Mouse (Mus musculus): ENCODE results near the gene Pnpo.

The Pnpo gene

GRCm38 (mm10) chr11:96906431-96907161 is 37.2 kb downstream of the Pnpo start:
- DNase-seq (ENCODE audit: low read depth), result no peak

GRCm38 (mm10) chr11:96902639-96903635 is 40.8 kb downstream of the Pnpo start:
- DNase-seq (ENCODE audit: low read depth), result no peak

DNA sequence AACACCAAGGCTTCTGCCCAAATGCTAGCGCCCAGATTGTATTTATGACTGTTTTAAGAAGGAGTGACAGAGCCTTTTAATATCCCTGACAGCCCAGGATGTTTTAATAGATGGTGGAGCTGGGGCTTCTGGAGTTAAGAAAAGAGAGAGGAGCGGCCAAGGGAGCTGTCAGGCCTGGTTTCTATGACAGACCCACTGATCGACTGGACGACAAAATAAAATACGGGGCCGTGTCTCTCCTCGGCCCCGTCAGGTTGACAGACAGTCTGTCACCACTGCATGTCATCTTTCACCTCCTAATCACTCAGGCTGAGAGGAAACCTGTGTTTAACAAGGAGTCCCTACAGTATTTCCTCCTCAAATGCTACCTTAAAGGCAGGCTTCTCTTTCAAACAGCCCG is 42.5 kb downstream of the Pnpo start:
- DNase-seq (ENCODE audit: low read depth), result no peak

DNA sequence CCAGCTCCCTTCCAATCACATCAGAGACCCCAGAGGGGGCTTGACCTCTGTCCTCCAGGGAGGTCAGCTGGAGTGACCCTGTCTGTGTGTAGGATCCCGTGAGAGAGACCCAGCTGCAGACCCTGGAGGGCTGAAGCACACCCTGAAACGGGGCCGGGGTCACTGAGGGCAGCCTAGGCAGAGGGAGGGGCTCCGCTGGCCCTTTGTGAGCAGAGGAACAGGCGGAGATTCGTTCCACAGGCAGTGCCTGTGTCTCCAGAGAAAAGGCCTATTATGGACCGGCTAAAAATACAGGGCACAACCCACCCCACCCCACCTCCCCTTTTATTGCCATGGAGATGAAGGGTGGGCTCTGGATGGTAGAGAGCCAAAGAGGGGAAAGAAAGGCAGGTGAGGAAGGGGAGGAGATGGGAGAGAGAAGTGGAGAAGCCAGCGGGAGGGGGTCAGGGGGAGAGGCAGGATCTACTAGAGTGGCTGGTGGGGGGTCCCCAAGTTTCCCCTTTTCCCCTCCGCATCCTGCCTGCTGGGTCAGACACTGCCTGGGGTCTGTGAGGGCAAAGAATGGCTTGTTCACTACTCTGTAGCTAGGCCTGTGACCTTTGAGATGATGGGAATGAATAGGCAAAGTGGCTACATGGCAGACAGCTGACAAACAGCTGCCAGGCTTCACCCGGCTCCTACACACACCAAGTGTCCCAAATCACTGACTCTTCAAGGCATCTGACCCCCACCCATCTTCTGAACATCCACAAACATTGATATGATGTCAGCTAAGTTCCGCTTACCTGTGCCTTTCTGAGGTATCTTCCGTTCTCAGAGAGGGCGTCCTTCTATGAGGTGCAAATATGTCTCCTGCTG is 44.1 kb downstream of the Pnpo start:
- no peak for DNase-seq (ENCODE audit: low read depth)

DNA sequence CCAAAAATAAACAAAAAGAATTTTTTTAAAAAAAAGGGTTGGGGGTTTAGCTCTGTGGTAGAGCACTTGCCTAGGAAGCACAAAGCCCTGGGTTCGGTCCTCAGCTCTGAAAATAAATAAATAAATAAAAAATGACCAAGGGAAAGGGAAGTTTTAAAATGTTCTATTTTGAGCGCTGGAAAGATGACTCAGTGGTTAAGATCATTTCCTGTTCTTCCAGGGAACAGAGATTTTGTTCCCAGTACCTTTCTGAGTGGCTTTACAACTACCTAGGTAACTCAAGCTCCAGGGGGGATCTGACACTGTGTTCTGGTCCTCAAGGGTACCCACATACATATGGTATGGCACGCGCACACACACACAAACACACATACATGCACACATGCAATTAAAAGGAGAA is 47.9 kb downstream of the Pnpo start:
- no peak for DNase-seq (ENCODE audit: low read depth)

- DNase-seq (ENCODE audit: low read depth), result no peak
Measured at GRCm38 (mm10) chr11:96893203-96893842, 50.5 kb downstream of the Pnpo start.

GRCm38 (mm10) chr11:96891784-96892527 is 51.8 kb downstream of the Pnpo start:
- DNase-seq (ENCODE audit: low read depth), result no peak
